Mouse (Mus musculus) CH12.LX (cell line): ENCODE measurements around the gene Itpka. TPM values are rescaled to one million over a fixed set of nuclear protein-coding genes. Genes with fewer than 3 reads are reported as not detected.

Source experiments
- DNase-seq: peaks from one replicate; pipeline ENCODE4 v3.0.0-alpha.2; 2013; ENCODE audit errors: extremely low read depth
- H3K27ac ChIP-seq: 2 replicates; pipeline ENCODE4 v1.5.1; 2012; ENCODE audit warnings: low read depth, mild to moderate bottlenecking, control low read depth, moderate library complexity; ENCODE audit not compliant: insufficient read depth
- H3K27me3 ChIP-seq: replicated peaks from 2 replicates; pipeline ENCODE3; 2012; ENCODE audit warnings: inconsistent platforms
- H3K36me3 ChIP-seq, 2 experiments: replicated peaks in 1 of 2; 2 replicates each; pipeline versions ENCODE3 to v1.6.1; 2012; ENCODE audit warnings: inconsistent platforms in 1 of 2, low read length in 1 of 2, mild to moderate bottlenecking in 1 of 2, mixed read lengths in 1 of 2, moderate library complexity in 1 of 2; ENCODE audit not compliant: control insufficient read depth in 1 of 2, insufficient read depth in 1 of 2
- H3K4me1 ChIP-seq, 2 experiments: 2 replicates each; pipeline ENCODE4 v1.6.1; 2012; ENCODE audit warnings: inconsistent platforms in 1 of 2, moderate library complexity in 1 of 2; ENCODE audit not compliant: insufficient read depth in 2 of 2, control insufficient read depth in 1 of 2
- H3K4me2 ChIP-seq: 2 replicates; pipeline ENCODE4 v1.6.1; 2012; ENCODE audit warnings: low read depth, mild to moderate bottlenecking, control low read depth; ENCODE audit not compliant: poor library complexity, insufficient read depth, severe bottlenecking
- H3K4me3 ChIP-seq, 3 experiments: fragments of 150-350 bp in 1 of 3; sonication (generic) in 1 of 3; replicated peaks in 1 of 3; 2 replicates each; pipeline versions ENCODE3 to v1.5.1; 2011 to 2012; ENCODE audit warnings: low read depth in 2 of 3, low read length in 2 of 3, mild to moderate bottlenecking in 2 of 3, moderate library complexity in 2 of 3, control low read depth in 1 of 3, improper control_type of control experiment in 1 of 3, inconsistent platforms in 1 of 3, mixed read lengths in 1 of 3; ENCODE audit not compliant: poor library complexity in 1 of 3
- H3K79me2 ChIP-seq: replicated peaks from 2 replicates; pipeline ENCODE4 v1.6.1; 2012; ENCODE audit warnings: mild to moderate bottlenecking, moderate library complexity; ENCODE audit not compliant: control insufficient read depth, poor library complexity, insufficient read depth, severe bottlenecking; ENCODE audit errors: extremely low read depth
- H3K9ac ChIP-seq: 2 replicates; pipeline ENCODE4 v1.6.1; 2012; ENCODE audit warnings: low read depth, mild to moderate bottlenecking, control low read depth, moderate library complexity; ENCODE audit not compliant: insufficient read depth
- H3K9me3 ChIP-seq: replicated peaks from 2 replicates; pipeline ENCODE3; 2012; ENCODE audit warnings: low read length, inconsistent platforms, mixed read lengths
- BHLHE40 ChIP-seq: IDR thresholded peaks from 2 replicates; pipeline ENCODE4 v1.6.1; 2011; ENCODE audit warnings: mild to moderate bottlenecking, low read depth, low read length, improper control_type of control experiment
- CTCF ChIP-seq, 2 experiments: IDR thresholded peaks in 1 of 2; conservative IDR thresholded peaks in 1 of 2; 2 replicates each; pipeline ENCODE4 v1.5.1; 2011 to 2012; ENCODE audit warnings: low read depth in 2 of 2, low read length in 2 of 2, improper control_type of control experiment in 1 of 2, inconsistent platforms in 1 of 2, mild to moderate bottlenecking in 1 of 2, moderate library complexity in 1 of 2
- ELF1 ChIP-seq: IDR thresholded peaks from 2 replicates; pipeline ENCODE4 v1.6.1; 2014; ENCODE audit warnings: low read depth, mild to moderate bottlenecking, inconsistent platforms, low read length, improper control_type of control experiment
- EP300 ChIP-seq: IDR thresholded peaks from 2 replicates; pipeline ENCODE4 v1.6.1; 2011; ENCODE audit warnings: low read length, improper control_type of control experiment
- ETS1 ChIP-seq: conservative IDR thresholded peaks from 2 replicates; pipeline ENCODE4 v1.6.1; 2012; ENCODE audit warnings: low read depth, mild to moderate bottlenecking, inconsistent platforms, low read length, improper control_type of control experiment, moderate library complexity
- GABPA ChIP-seq: IDR thresholded peaks from 2 replicates; pipeline ENCODE4 v1.6.1; 2012; ENCODE audit warnings: low read depth, low read length, improper control_type of control experiment, inconsistent platforms; ENCODE audit not compliant: insufficient replicate concordance
- HCFC1 ChIP-seq: IDR thresholded peaks from 2 replicates; pipeline ENCODE4 v1.6.1; 2012; ENCODE audit warnings: low read depth, mild to moderate bottlenecking, inconsistent platforms, low read length, improper control_type of control experiment
- IRF4 ChIP-seq: IDR thresholded peaks from 2 replicates; pipeline ENCODE4 v1.6.1; 2014; ENCODE audit warnings: low read depth, mild to moderate bottlenecking, inconsistent platforms, low read length, improper control_type of control experiment
- JUND ChIP-seq: conservative IDR thresholded peaks from 2 replicates; pipeline ENCODE4 v1.6.1; 2011; ENCODE audit warnings: low read depth, low read length, improper control_type of control experiment
- MAX ChIP-seq: IDR thresholded peaks from 2 replicates; pipeline ENCODE4 v1.6.1; 2011; ENCODE audit warnings: low read length, improper control_type of control experiment
- MAZ ChIP-seq: IDR thresholded peaks from 2 replicates; pipeline ENCODE4 v1.6.1; 2012; ENCODE audit warnings: low read depth, mild to moderate bottlenecking, inconsistent platforms, low read length, improper control_type of control experiment, moderate library complexity
- MEF2A ChIP-seq: IDR thresholded peaks from 2 replicates; pipeline ENCODE4 v1.6.1; 2014; ENCODE audit warnings: low read depth, mild to moderate bottlenecking, inconsistent platforms, low read length, improper control_type of control experiment, borderline replicate concordance
- MYC ChIP-seq: IDR thresholded peaks from 2 replicates; pipeline ENCODE4 v1.6.1; 2011; ENCODE audit warnings: low read depth, mild to moderate bottlenecking, improper control_type of control experiment, low read length
- POLR2A ChIP-seq: IDR thresholded peaks from 2 replicates; pipeline ENCODE4 v1.6.1; 2011; ENCODE audit warnings: low read depth, mild to moderate bottlenecking, improper control_type of control experiment, low read length
- TCF12 ChIP-seq: IDR thresholded peaks from 2 replicates; pipeline ENCODE4 v1.6.1; 2014; ENCODE audit warnings: low read depth, mild to moderate bottlenecking, inconsistent platforms, low read length, improper control_type of control experiment
- USF2 ChIP-seq: conservative IDR thresholded peaks from 2 replicates; pipeline ENCODE4 v1.6.1; 2011; ENCODE audit warnings: low read depth, low read length, improper control_type of control experiment
- ZKSCAN1 ChIP-seq: IDR thresholded peaks from 2 replicates; pipeline ENCODE4 v1.6.1; 2012; ENCODE audit warnings: low read depth, inconsistent platforms, low read length, improper control_type of control experiment, borderline replicate concordance
- dilution Hi-C: fragments of 300-500 bp; cut with MboI; formaldehyde crosslinking; loops from 2 replicates; pipeline ENCODE4 v1.14.3; 2020; ENCODE audit warnings: low sequenced_read_pairs; ENCODE audit not compliant: extremely low pct_unique_long_range_greater_than_20kb, extremely low pct_ligation_motif_present
- in situ Hi-C: fragments of 300-500 bp; cut with MboI; formaldehyde crosslinking; loops from 3 replicates; pipeline ENCODE4 v1.14.3; 2019; ENCODE audit warnings: low sequenced_read_pairs, low pct_ligation_motif_present, low pct_unique_long_range_greater_than_20kb, mixed read lengths
- polyA plus RNA-seq: library from polyadenylated mRNA; unstranded; fragments of >175 nt; gene quantifications from 2 replicates; pipeline ENCODE4 v1.2.1, GENCODE M21; 2012; ENCODE audit warnings: low read depth; ENCODE audit not compliant: insufficient read length
- total RNA-seq, 2 experiments: library from RNA; depleted of rRNA; stranded (reverse); fragments of 300-350 nt in 1 of 2; fragments of >200 nt in 1 of 2; gene quantifications; 2 replicates each; pipeline ENCODE4 v1.2.3; 2012 to 2014

The Itpka gene
- total and polyA plus RNA-seq, 3 experiments = 0.34 to 0.54 (median 0.39) TPM

DNA sequence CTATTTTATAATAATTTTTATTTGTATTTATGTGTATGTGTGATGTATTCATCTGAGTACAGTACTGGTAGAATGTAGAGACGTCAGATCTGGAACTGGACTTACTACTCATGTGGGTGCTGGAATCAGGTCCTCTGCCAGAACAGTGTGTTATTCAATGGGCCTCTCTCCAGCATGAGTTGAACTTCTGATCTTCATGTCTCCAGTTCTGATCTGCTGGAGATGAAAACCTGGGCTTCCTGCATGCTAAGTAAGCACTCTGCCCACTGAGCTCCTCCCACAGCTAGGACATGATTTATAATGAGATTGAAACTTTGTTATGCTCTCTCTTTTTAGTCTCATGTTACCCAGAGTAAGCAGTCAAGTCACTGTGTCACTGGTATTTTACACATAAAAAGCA is 46.0 kb upstream of the Itpka start:
- in situ Hi-C loops (loop anchor here (10.0 kb wide), 1 partner anchor 199 kb away; the partner anchor contains the start of gene Mga), dilution Hi-C loops (no loop called here)
- H3K4me2 ChIP-seq = no peak overlapping the region
- DNase-seq = peak; percentile 21
- no peaks in the 10 kb centered on the region for H3K9me3 ChIP-seq
- no peaks in the 10 kb centered on the region; the same call in 1 of the 2 replicates for H3K79me2 ChIP-seq
- peaks cover 6 to 83% of the 10 kb centered on the region in 2 experiments for H3K4me1 ChIP-seq
- TF ChIP-seq ZKSCAN1 = no peak
- no peak overlapping the region for H3K27ac ChIP-seq
- no peaks in the 10 kb centered on the region for H3K27me3 ChIP-seq
- H3K4me3 ChIP-seq = no peak overlapping the region
- no peak overlapping the region for H3K9ac ChIP-seq
- H3K36me3 ChIP-seq = peaks cover 0 to 36% of the 10 kb centered on the region in 2 experiments

DNA sequence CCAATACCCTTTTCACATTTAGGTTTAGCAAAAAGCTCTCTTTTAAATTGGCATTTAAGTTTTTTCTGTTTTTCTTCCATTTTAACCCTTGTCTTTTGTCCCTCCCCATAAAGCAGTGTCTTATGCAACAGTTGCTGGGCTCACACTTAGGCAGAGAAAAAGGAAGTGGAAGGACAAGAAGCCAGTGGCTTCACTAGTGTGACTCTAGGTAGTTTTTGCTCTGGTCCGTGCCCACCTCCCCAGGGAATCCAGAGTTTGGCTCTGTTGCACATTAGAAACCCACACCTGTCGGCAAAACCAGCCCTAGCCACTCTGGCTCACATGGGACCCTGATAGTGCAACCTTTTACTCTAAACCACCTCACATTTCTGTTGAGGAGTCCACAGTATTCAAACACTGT is 43.7 kb upstream of the Itpka start:
- dilution Hi-C loops = no loop called here
- H3K79me2 ChIP-seq = no peaks in the 10 kb centered on the region; the same call in 1 of the 2 replicates
- no peak overlapping the region for H3K4me3 ChIP-seq
- TF ChIP-seq MAX (peak; percentile 32; the same call in 1 of the 2 replicates), ETS1 (peak; percentile 62), MAZ (peak; percentile 62; the same call in 1 of the 2 replicates), GABPA (no peak), MYC (peak; percentile 58; the same call in 1 of the 2 replicates), POLR2A (no peak), ZKSCAN1 (peak; percentile 12; the same call in 1 of the 2 replicates), JUND (0 out of 2 replicates have a peak, but pooled peaks have one; percentile 42), EP300 (peak; percentile 89), MEF2A (peak; percentile 73; the same call in 1 of the 2 replicates), CTCF (conservative IDR thresholded peaks at IDR 0.05 in 1 of 2, IDR thresholded peaks at IDR 0.05 in 1 of 2; ENCODE audit: low read depth in 2 of 2, low read length in 2 of 2) (no peak), ELF1 (peak; percentile 70), USF2 (no peak), HCFC1 (peak; percentile 42; the same call in 1 of the 2 replicates), TCF12 (peak; percentile 69), IRF4 (peak; percentile 85), BHLHE40 (peak; percentile 86)
- TF ChIP-seq, all 38 proteins: peak for 13
- Histone ChIP-seq H3K9me3 (no peaks in the 10 kb centered on the region), H3K9ac (no peak overlapping the region), H3K4me1 (peaks cover 6 to 75% of the 10 kb centered on the region in 2 experiments), H3K27me3 (no peaks in the 10 kb centered on the region), H3K36me3 (peaks cover 5 to 39% of the 10 kb centered on the region in 2 experiments), H3K4me2 (peak overlapping the region; percentile 54; the same call in 1 of the 2 replicates), H3K27ac (peak overlapping the region; percentile 73; the same call in 1 of the 2 replicates)
- in situ Hi-C loops = loop anchor here (10.0 kb wide), 1 partner anchor 196 kb away; the partner anchor contains the start of gene Mga
- DNase-seq = peak; percentile 95
